Mouse (Mus musculus): ENCODE measurements around the gene Nat8f4. TPM values are rescaled to one million over a fixed set of nuclear protein-coding genes. Genes with fewer than 3 reads are reported as not detected.
"Not testable (repeated sequence)": the region's sequence is repeated elsewhere in the genome, so short reads cannot be mapped to it uniquely, and the experiment has no call there.

Gene Nat8f4
- polyA plus RNA-seq, 1 experiment from 2014 or later = 3.8 TPM

DNA sequence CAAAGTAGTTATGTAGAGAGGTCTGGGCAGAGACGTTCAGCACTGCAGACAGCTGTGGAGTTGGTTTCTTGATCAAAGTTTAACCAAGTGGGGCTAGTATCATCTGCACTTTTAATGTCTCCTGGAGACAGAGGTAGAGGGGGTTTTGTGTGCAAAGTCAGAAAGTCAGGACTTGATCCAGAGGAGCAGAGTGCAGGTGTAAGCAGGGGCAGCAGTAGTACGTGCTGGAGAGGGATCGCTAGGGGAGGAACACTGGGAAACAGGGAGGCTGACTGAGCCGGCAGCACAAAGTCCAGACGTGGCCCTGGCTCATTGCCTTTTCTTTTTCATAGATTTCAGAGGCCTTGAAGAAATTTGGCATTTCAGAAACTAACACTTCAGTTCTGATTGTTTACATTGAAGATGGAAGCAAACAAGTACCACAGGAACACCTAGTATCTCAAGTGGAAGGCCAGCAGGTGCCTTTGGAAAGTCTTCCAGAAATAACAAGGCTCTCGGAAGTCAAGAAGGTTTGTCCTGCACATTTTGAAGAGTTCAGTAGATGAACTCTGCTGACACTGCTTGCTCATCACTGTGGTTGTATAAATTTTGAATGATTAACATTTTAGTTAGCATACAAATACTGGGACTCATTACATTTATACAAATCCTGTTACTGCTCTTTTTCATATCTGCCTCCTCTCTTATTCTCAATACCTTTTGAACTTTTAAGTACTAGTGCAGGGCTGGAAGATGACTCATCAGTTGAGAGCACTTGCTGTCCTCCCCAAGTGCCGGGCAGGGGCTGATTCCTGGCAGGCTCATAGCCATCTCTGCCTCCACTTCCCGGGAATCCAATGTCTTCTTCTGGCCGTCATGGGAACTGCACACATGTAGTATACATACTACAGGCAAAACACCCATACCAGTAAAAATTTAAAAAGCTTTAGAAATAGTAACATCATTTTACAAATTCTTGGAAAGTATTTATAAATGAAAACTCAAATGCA is 23.1 kb upstream of the Nat8f4 start:
- no peak overlapping the region for H3K27ac ChIP-seq (ENCODE audit: low read length)
- H3K9ac ChIP-seq (ENCODE audit: low read length) = no peak overlapping the region
- H3K4me2 ChIP-seq (ENCODE audit: low read depth, low read length) = no peak overlapping the region
- WGBS = 88% methylated on average over 9 of the region's 9 CpGs
- no peak for ATAC-seq (ENCODE audit: insufficient read depth, low FRiP score)
- no peaks in the 10 kb centered on the region for H3K4me1 ChIP-seq (ENCODE audit: control insufficient read depth, insufficient read depth, low read length)
- H3K36me3 ChIP-seq (ENCODE audit: control insufficient read depth, insufficient read depth, low read length) = peaks cover 14% of the 10 kb centered on the region; the same call in 1 of the 2 replicates
- no peaks in the 10 kb centered on the region for H3K27me3 ChIP-seq (ENCODE audit: control insufficient read depth, insufficient read depth, low read length)
- H3K9me3 ChIP-seq (replicated peaks; ENCODE audit: control insufficient read depth, low read length) = no peaks in the 10 kb centered on the region
- no peak overlapping the region for H3K4me3 ChIP-seq (replicated peaks; ENCODE audit: low read length)

DNA sequence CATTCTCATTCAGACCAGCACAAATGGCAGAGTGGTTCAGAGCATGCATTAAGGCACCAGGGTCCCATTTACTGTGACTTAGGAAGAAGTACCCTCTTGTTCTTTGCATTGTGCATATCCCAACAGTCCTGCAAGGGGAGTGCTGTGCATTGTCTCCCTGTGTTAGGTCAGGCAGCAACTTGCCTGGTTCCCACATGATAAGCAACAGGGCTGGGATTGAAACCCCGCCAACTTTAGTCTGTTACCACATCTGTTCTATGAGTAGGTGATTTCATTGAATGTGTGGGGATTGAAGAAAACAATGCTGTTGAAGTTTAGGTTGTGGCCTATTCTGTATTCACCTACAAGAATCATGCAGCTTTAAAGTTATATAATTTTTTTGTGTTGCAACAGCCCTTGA is 22.0 kb upstream of the Nat8f4 start:
- no peak overlapping the region for H3K4me3 ChIP-seq (replicated peaks; ENCODE audit: low read length)
- H3K36me3 ChIP-seq (ENCODE audit: control insufficient read depth, insufficient read depth, low read length) = peaks cover 14% of the 10 kb centered on the region; the same call in 1 of the 2 replicates
- H3K4me1 ChIP-seq (ENCODE audit: control insufficient read depth, insufficient read depth, low read length) = no peaks in the 10 kb centered on the region
- ATAC-seq (ENCODE audit: insufficient read depth, low FRiP score) = no peak
- no peaks in the 10 kb centered on the region for H3K9me3 ChIP-seq (replicated peaks; ENCODE audit: control insufficient read depth, low read length)
- no peak overlapping the region for H3K9ac ChIP-seq (ENCODE audit: low read length)
- 85% methylated on average over 1 of the region's 1 CpGs for WGBS
- H3K27ac ChIP-seq (ENCODE audit: low read length) = no peak overlapping the region
- no peak overlapping the region for H3K4me2 ChIP-seq (ENCODE audit: low read depth, low read length)
- H3K27me3 ChIP-seq (ENCODE audit: control insufficient read depth, insufficient read depth, low read length) = no peaks in the 10 kb centered on the region

DNA sequence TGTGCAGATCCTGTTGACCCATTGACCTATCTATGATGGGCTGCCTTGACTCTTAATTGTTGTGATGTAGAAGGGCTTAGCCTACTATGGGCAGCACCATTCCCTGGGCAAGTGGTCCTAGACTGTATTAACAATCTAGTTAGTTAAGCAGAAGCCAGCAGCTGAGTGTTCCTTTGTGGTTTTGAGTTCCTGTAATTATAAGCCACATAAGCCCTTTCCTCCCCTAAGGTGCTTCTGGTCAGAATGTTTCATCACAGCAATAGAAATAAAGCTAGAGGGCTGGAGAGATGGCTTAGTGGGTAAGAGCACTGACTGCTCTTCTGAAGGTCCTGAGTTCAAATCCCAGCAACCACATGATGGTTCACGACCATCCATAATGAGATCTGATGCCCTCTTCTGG is 19.0 kb upstream of the Nat8f4 start:
- 83% methylated on average over 1 of the region's 1 CpGs for WGBS
- Histone ChIP-seq H3K4me3 (replicated peaks; ENCODE audit: low read length) (no peak overlapping the region), H3K27ac (ENCODE audit: low read length) (no peak overlapping the region), H3K4me1 (ENCODE audit: control insufficient read depth, insufficient read depth, low read length) (no peaks in the 10 kb centered on the region), H3K36me3 (ENCODE audit: control insufficient read depth, insufficient read depth, low read length) (peaks cover 3% of the 10 kb centered on the region; the same call in 1 of the 2 replicates), H3K9me3 (replicated peaks; ENCODE audit: control insufficient read depth, low read length) (no peaks in the 10 kb centered on the region), H3K9ac (ENCODE audit: low read length) (no peak overlapping the region), H3K4me2 (ENCODE audit: low read depth, low read length) (no peak overlapping the region), H3K27me3 (ENCODE audit: control insufficient read depth, insufficient read depth, low read length) (no peaks in the 10 kb centered on the region)
- ATAC-seq (ENCODE audit: insufficient read depth, low FRiP score) = no peak

DNA sequence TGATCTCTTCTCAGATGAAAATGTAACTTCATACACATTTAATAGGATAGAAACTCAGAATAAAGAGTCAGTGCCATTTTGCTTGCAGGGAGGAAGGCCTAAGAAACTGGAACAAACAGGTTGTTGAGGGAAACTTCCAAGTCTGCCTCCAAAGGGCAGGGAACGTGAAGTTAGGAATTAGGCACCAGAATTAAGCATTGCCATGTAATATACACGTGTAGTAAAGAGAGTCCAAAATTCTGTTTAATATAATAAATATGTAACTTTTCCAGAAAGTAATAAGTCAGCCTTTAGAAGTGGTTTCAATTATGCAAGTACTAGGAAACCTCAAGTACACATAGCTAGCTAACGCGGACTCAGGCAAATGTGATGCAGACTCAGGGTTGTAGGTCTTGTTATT is 14.7 kb upstream of the Nat8f4 start:
- Histone ChIP-seq H3K27me3 (ENCODE audit: control insufficient read depth, insufficient read depth, low read length) (no peaks in the 10 kb centered on the region), H3K36me3 (ENCODE audit: control insufficient read depth, insufficient read depth, low read length) (no peaks in the 10 kb centered on the region), H3K4me3 (replicated peaks; ENCODE audit: low read length) (no peak overlapping the region), H3K4me1 (ENCODE audit: control insufficient read depth, insufficient read depth, low read length) (peaks cover 11% of the 10 kb centered on the region), H3K9ac (ENCODE audit: low read length) (no peak overlapping the region), H3K4me2 (ENCODE audit: low read depth, low read length) (no peak overlapping the region), H3K9me3 (replicated peaks; ENCODE audit: control insufficient read depth, low read length) (no peaks in the 10 kb centered on the region), H3K27ac (ENCODE audit: low read length) (no peak overlapping the region)
- no peak for ATAC-seq (ENCODE audit: insufficient read depth, low FRiP score)
- 91% methylated on average over 4 of the region's 4 CpGs for WGBS

DNA sequence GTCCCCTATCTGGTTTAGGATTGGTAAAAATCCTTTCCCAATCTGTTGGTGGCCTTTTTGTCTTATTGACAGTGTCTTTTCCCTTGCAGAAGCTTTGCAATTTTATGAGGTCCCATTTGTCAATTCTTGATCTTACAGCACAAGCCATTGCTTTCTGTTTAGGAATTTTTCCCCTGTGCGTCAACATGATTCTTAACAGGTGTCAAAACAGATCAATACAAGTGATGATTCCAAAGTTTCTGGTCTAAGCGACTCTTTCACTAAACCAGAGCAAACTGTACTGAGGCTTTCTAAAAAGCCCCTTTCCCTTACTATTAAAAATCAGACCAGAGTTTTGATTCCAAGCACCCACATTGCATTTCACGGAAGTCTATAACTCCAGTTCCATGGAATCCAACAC is 13.7 kb upstream of the Nat8f4 start:
- H3K27ac ChIP-seq (ENCODE audit: low read length); H3K4me2 ChIP-seq (ENCODE audit: low read depth, low read length); H3K36me3 ChIP-seq (ENCODE audit: control insufficient read depth, insufficient read depth, low read length); H3K9me3 ChIP-seq (replicated peaks; ENCODE audit: control insufficient read depth, low read length); H3K4me3 ChIP-seq (replicated peaks; ENCODE audit: low read length); H3K27me3 ChIP-seq (ENCODE audit: control insufficient read depth, insufficient read depth, low read length); ATAC-seq (ENCODE audit: insufficient read depth, low FRiP score); H3K9ac ChIP-seq (ENCODE audit: low read length): not testable (repeated sequence)
- peaks cover 12% of the 10 kb centered on the region for H3K4me1 ChIP-seq (ENCODE audit: control insufficient read depth, insufficient read depth, low read length)
- 91% methylated on average over 3 of the region's 3 CpGs for WGBS

DNA sequence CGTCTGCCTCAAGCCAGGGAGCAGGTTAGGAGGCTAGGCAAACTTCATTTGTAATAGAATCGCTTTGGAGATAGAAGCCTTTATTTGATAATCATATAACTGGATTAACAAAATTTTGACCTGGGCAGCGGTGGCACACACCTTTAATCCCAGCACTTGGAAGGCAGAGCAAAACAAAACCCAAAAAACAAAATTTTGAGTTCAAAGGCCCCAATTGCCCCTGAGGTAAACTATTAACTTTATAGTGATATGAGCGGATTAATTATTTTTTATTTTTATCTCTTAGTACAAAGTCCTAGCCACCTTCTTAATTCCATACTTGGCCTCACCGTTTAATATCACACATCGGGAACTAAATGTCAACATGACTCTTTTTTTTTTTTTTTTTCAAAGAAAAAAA is 11.9 kb upstream of the Nat8f4 start:
- H3K4me2 ChIP-seq (ENCODE audit: low read depth, low read length) = peak overlapping the region; percentile 58
- ATAC-seq (ENCODE audit: insufficient read depth, low FRiP score) = no peak
- no peak overlapping the region for H3K27ac ChIP-seq (ENCODE audit: low read length)
- H3K4me3 ChIP-seq (replicated peaks; ENCODE audit: low read length) = peak overlapping the region; percentile 72
- peak overlapping the region; percentile 83 for H3K9ac ChIP-seq (ENCODE audit: low read length)
- no peaks in the 10 kb centered on the region for H3K9me3 ChIP-seq (replicated peaks; ENCODE audit: control insufficient read depth, low read length)
- WGBS = 72% methylated on average over 6 of the region's 6 CpGs
- H3K36me3 ChIP-seq (ENCODE audit: control insufficient read depth, insufficient read depth, low read length) = no peaks in the 10 kb centered on the region
- no peaks in the 10 kb centered on the region for H3K27me3 ChIP-seq (ENCODE audit: control insufficient read depth, insufficient read depth, low read length)
- H3K4me1 ChIP-seq (ENCODE audit: control insufficient read depth, insufficient read depth, low read length) = peaks cover 12% of the 10 kb centered on the region

DNA sequence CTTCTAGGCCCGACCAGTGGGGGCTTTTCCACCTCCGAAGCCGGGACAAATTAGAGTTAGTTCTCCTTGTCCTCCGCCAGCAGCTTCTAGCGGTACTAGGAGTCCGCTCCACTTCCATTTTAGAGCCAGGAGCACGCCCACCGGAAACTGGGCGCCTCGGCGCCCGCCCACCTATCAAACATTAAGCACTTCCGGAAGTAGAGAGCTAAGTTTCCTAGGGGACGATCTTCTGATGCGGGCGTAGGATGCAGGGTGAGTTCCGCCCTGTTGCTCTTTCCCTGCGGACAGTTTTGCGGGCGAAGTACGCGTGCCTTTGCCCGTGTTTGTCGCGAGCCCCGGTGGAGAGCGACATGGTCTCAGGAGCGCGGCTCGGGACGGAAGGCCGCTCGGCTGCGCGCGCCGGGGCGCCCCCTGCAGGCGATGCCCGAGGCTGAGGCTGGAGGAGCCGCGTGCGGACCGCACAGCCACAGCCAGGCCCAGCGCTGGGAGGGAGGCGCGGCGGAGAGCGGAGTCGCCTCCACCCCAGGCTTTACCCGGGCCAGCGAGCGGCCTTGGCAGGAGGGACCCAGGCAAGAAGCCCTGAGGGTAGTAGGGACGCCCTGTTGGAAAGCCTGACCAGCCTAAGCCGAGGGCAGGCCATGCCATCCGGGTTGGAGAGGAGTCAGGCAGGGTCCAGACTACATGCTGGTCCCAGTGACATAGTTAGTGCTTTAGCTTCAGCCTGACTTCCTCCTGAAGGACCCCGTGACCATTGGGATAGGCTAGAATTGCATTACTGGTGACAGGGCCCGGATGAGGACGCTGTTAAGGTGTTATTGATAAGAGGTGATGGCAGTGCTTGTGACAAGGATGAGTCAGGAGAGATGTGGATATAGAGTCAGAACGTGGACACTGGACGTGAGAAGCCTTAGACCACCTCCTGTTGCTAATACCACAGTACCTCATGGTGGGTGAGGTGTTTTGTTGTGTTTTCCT is 11.1 kb upstream of the Nat8f4 start, which contains the start of gene Nat8f1:
TSS of gene Nat8f1 (minus strand) at position 149 of the 975 bp plus-strand sequence.
- peak; percentile 96 for ATAC-seq (ENCODE audit: insufficient read depth, low FRiP score)
- H3K9me3 ChIP-seq (replicated peaks; ENCODE audit: control insufficient read depth, low read length); H3K36me3 ChIP-seq (ENCODE audit: control insufficient read depth, insufficient read depth, low read length); H3K27me3 ChIP-seq (ENCODE audit: control insufficient read depth, insufficient read depth, low read length): not testable (repeated sequence)
- Histone ChIP-seq H3K27ac (ENCODE audit: low read length) (peak within 1 kb of the TSS; percentile 92), H3K9ac (ENCODE audit: low read length) (peak within 1 kb of the TSS; percentile 83), H3K4me3 (replicated peaks; ENCODE audit: low read length) (peak within 1 kb of the TSS; percentile 72), H3K4me1 (ENCODE audit: control insufficient read depth, insufficient read depth, low read length) (peaks cover 12% of the 10 kb centered on the region), H3K4me2 (ENCODE audit: low read depth, low read length) (peak within 1 kb of the TSS; percentile 87)
- under 1% methylated on average over 61 of the region's 61 CpGs for WGBS

DNA sequence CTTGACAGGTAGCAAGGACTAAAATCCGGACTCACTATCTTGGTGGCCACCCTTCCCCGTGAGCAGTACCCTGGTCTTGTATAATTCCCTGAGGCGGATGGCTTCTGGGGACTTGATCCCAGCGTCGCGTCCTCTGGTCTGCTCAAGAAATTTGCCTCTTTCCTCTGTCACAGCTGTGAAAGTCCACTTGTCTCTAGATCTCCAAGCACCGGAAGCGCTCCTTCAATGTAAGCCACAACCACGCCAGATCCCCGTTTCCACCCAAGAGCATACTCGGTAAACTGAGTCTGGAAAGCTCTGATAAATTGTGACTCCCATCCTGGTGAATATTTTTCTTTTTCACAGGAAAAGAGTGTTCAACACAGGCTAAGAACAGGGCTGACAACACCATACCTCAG is 10.5 kb upstream of the Nat8f4 start:
- H3K4me2 ChIP-seq (ENCODE audit: low read depth, low read length) = peak overlapping the region; percentile 87
- 3% methylated on average over 11 of the region's 11 CpGs for WGBS
- no peaks in the 10 kb centered on the region for H3K27me3 ChIP-seq (ENCODE audit: control insufficient read depth, insufficient read depth, low read length)
- ATAC-seq (ENCODE audit: insufficient read depth, low FRiP score) = no peak
- H3K36me3 ChIP-seq (ENCODE audit: control insufficient read depth, insufficient read depth, low read length) = no peaks in the 10 kb centered on the region
- peaks cover 12% of the 10 kb centered on the region for H3K4me1 ChIP-seq (ENCODE audit: control insufficient read depth, insufficient read depth, low read length)
- H3K4me3 ChIP-seq (replicated peaks; ENCODE audit: low read length) = peak overlapping the region; percentile 72
- H3K9me3 ChIP-seq (replicated peaks; ENCODE audit: control insufficient read depth, low read length) = no peaks in the 10 kb centered on the region
- peak overlapping the region; percentile 92 for H3K27ac ChIP-seq (ENCODE audit: low read length)
- peak overlapping the region; percentile 83 for H3K9ac ChIP-seq (ENCODE audit: low read length)
